Mouse (Mus musculus): ENCODE data around the gene Sqstm1. TPM values are rescaled to one million over a fixed set of nuclear protein-coding genes. Genes with fewer than 3 reads are reported as not detected.

The Sqstm1 gene
- total RNA-seq, 1 experiment from 2014 or later: 455 TPM

DNA sequence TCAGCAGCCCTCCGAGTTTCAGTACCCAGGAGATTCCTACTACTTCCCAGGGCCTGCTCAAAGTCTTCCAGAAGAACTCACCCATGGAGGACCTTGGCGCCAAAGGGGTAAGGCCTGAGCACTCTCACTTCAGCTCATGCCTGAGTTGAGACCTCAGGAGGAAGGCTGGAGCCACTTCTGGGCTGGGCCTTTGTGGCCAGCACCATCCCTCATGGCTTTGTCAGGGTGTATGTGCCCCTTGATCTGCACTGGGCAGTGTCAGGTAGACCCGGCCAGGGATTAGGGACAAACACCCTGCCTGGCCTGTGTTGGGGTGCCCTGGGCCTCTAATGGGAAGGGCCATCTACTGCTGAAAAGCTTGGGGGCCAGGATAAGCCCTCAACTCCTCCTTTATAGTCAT is 59.3 kb downstream of the Sqstm1 start:
- no peak for ATAC-seq (ENCODE audit: extremely low read depth, insufficient number of reproducible peaks, low FRiP score, poor library complexity, severe bottlenecking)

- ATAC-seq (ENCODE audit: extremely low read depth, insufficient number of reproducible peaks, low FRiP score, poor library complexity, severe bottlenecking): no peak
Observed at GRCm38 (mm10) chr11:50149603-50150150, 61.0 kb downstream of the Sqstm1 start.

Other genes with a start within 250 kb of the Sqstm1 start
- 253 and 278 TPM in 2 replicates for gene Rnf130, start 185.5 kb downstream of the Sqstm1 start, total RNA-seq (2017)
- gene Tbc1d9b, start 79.4 kb downstream of the Sqstm1 start, total RNA-seq (2017): 74.3 and 98.6 TPM in 2 replicates
- gene Mrnip, start 36.4 kb downstream of the Sqstm1 start, total RNA-seq (2017): 2.2 and 2.9 TPM in 2 replicates
- 4.4 and 5.5 TPM in 2 replicates for gene Mgat4b, start 63 bp upstream of the Sqstm1 start, total RNA-seq (2017)
- gene Ltc4s, start 27.8 kb upstream of the Sqstm1 start, total RNA-seq (2017): 2.1 TPM in 1 of 2 replicates, not detected in the other
- gene Maml1, start 81.5 kb upstream of the Sqstm1 start, total RNA-seq (2017): 21.1 and 22.1 TPM in 2 replicates
- 235 TPM in 2 replicates for gene Canx, start 114.8 kb upstream of the Sqstm1 start, total RNA-seq (2017)
- gene Cby3, start 143.6 kb upstream of the Sqstm1 start, total RNA-seq (2017): not detected in 2 replicates
- 1,028 and 1,146 TPM in 2 replicates for gene Hnrnph1, start 166.2 kb upstream of the Sqstm1 start, total RNA-seq (2017)
- gene Rufy1, start 220.3 kb upstream of the Sqstm1 start, total RNA-seq (2017): 52.4 and 52.7 TPM in 2 replicates